Mouse (Mus musculus) R1 (cell line): ENCODE results near the gene Sim2.

ENCODE experiments used
- DNase-seq: peaks from one replicate; pipeline ENCODE4 v3.0.0-alpha.2; 2018; ENCODE audit warnings: low read depth, low spot score

Sim2 gene

GRCm38 (mm10) chr16:94078318-94079074 is 6.2 kb upstream of the Sim2 start:
- peak; percentile 27 for DNase-seq

GRCm38 (mm10) chr16:94079075-94079855 is 5.5 kb upstream of the Sim2 start:
- peak; percentile 36 for DNase-seq

- DNase-seq: no peak
These were observed 4.7 kb upstream of the Sim2 start for GRCm38 (mm10) chr16:94079856-94080555.

GRCm38 (mm10) chr16:94081596-94081995 is 3.1 kb upstream of the Sim2 start:
- DNase-seq: no peak

GRCm38 (mm10) chr16:94081996-94082708 is 2.6 kb upstream of the Sim2 start:
- no peak for DNase-seq

DNA sequence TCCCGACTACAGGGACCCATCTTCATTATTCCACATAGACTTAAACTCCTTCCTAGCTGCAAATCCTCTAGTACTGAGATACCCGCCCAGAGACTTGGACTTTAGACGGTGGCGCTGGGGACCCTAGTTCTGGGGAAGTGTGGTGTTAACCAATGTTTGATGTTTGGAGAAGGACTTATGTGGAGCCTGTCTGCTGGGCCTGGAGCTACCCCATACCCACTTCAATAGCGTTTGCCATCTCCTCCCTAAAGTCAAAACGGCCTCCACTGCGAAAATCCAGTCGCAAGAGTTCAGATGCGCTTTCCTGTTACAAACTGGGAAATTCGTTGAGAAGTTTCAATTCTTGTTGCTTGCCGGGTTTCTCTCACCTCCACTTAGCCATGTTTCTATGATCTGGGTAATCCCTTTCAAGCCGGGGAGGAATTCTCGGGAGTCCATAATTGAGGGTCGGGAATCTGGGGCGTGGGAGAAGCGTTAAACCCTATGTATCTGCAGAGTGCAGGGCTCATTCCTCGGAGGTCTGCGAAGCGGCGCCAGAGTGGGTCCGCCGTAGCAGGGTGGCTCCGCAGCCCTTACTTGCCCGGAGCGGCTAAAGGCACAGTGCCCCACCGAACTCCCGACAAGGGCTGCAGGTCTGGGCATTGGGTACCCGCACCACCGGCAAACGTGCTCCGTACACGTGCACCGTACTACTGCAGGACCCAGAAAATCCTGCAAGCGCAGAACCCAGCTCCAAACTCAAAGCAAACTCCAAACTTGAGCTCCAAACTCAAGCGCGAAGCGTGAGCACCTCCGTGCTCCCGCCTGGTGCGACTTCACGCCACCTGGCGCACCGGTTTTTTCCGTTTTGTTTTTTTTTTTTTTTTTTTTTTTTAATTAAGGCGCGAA is 1.5 kb upstream of the Sim2 start:
- peak; percentile 50 for DNase-seq

GRCm38 (mm10) chr16:94083848-94084525 is 744 bp upstream of the Sim2 start:
- DNase-seq: peak; percentile 56

- peak; percentile 43 for DNase-seq
These were observed 1.0 kb downstream of the Sim2 start for GRCm38 (mm10) chr16:94085603-94086285.

DNA sequence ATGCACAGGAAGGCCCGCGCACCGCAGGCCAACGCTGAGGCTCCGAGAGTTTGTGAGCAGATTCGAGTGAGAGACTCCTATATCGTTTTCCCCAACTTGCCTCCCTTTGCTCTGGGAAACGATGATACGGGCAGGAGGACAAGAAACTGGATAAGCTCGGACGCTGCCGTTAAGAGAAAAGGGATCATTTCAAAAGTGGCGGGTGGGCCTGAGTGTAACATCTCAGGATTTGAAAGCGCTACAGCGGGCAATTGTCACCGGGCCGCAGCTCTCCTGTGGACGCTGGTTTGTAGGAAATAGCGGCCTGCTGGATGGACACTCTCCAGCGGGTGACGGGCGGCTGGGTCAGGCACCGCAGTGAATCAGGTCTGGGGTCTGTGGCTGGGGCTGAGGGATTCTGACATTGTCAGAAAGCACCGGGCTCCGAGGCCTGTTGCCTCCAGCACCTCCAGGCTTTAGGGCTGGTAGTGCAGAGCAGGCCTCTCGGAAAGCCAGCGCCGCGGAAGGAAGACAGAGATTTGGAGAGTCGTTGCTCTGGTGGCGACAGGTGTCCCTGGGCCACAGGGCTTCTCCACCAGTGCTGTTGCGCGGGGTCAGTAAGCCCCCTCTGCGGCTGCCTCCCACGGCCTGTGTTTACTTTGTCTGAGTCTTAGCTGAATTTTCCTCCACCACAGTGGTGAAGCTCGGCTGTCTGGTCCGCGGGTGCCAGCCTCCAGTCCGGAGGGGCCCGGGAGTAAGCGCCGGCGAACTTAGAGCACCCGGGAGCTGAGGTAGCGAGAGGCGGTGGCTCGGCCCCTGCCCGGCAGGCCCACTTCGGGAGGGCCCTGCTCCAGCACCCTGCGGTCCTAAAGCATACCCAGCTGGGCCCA is 2.2 kb downstream of the Sim2 start:
- DNase-seq: peak; percentile 46

- no peak for DNase-seq
These were observed 3.0 kb downstream of the Sim2 start for GRCm38 (mm10) chr16:94087570-94088225.

DNA sequence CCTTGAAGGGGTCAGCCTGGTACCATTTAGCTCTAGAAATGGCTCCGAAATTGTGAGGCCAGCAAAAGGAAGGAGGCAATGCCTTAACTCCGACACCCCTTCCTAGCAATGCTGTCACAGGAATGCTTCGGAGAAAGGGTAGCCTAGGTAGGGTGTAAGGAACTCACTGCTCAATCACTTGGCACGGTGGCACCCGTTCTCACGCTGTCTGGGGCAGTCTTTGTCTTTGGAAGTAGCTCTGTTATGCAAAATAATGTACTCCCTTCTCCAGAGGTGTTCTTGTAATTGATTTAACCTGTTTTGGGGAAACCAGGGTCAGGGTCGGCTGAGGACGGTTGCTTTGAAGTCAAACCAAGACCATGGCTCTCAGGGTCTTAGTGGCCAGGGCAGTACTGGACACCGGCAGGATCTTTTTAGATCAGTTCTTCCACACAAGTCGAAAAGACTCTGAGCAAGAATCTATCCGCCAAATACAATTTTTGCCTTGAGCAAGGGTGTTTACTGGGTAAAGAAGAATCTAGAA is 3.6 kb downstream of the Sim2 start:
- peak; percentile 23 for DNase-seq

GRCm38 (mm10) chr16:94088819-94089692 is 4.3 kb downstream of the Sim2 start:
- no peak for DNase-seq

- DNase-seq: no peak
These were observed 7.9 kb downstream of the Sim2 start for GRCm38 (mm10) chr16:94092511-94093150.

DNA sequence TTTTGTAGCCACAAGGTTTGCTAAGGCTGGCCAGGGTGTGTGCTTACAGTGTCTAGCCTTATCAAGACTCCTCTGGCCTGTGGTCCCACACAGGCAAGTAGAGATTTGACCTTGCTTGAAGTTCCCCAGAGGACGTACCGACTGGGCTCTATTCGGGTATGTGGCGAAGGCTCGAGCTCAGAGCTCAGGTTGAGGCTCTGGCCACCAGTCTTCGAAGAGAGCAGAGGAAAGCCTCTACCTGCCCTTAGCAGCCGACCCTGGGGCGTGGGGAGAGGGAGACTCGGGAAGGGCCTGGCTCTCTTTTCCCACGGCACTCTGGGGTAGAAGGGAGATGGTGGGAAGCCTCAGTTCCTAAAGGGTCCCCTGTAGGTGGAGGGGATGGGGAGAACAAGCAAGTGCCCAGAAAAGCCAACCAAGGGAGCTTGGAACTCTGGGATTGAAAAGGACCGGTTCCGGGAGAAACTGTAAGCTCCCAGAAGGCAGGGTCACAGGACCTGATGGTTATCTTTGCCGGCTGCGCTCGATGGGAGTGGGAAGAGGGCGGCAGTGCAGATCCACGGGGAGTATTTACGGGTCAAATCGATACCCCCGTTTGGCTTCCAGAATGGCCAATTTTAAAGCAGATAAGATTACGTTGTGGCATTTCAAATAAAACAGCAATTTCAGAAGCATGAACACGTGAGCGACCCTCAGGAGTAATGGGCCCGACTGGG is 8.6 kb downstream of the Sim2 start:
- DNase-seq: peak; percentile 19

DNA sequence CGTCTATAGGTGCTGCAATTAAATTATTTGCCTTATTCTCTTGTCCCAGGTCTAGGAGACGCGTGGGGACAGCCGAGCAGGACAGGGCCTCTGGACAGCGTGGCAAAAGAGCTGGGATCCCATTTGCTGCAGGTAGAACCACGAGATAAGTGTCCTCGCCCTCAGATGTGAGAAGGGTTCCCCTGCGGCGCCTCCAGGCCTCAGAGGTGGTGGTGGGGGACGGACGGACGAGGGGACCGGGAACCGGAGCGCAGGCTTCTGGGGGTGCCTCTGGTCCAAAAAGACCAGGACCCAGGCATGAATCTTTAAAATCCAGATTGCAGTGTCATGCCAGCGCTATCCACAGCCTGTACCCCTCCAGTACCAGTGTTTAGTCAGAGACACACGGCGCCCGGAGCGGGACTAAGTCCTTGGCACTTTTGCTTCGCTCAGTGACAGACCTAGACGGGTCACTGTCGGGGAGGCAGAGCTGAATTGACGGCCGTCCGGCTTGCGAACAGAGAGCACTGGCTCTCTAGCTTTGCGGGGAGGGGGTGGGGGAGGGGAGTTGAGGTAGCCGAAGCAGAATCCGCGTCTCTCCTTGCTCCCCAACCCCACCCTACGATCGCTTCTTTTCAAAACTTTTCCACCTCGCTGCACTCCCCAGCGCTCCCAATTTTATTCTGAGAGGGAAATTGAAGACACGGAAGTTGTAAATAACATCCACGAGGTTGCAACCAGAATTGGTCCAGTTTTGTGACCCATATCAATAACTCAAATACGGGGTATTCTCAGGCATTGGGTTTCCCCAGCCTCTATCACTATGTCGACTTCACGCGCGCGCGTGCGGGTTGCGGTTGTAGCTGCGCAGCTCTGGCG is 9.7 kb downstream of the Sim2 start:
- DNase-seq: peak; percentile 53
